Mouse (Mus musculus): ENCODE results near the gene Gria3. TPM values are rescaled to one million over a fixed set of nuclear protein-coding genes. Genes with fewer than 3 reads are reported as not detected.

Gria3 gene
- polyA plus RNA-seq (2012; rRNA removed), result 1.8 and 2.1 TPM in 2 replicates

DNA sequence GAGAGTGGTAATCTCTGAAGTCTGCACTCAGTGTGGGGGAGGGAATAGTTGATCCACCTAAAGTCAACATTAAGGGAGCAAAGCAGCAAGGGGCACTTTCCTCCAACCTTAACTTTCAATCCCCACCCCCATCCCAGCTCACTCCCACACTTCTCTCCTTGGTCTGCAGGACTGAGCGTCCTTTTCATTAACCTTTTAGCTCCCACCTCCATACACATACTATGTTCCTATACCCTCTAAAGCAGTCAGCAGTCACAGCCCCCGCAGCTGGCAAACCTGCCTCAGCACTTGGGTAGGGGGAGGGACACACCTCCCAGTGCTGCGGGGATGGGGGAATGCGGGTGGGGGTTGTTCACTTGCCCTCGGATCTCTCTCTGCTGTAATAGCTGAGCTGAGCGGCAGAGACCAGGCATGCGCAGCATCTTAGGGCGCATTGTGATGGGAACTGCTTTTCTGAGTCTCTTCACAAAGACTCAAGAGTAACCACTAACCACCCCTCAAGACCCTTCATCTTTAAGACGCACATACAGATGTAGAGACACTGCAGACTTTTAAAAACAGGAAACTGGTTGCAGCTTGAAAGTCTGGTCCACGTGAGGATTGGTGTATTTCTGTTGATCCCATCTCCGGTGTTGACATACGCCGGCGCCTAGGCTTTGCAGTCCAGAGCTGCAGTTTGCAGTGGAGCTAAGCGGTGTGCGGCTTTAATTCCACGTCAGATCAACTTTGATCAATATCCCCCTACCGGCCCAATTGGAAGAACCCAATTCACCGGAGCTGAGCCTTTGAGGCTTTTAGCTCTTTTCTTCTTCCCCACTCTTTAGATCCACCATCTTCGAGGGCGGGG lies at the start of gene Gria3:
Gria3 (plus strand) TSS at position 797 of the 847 bp plus-strand sequence.

Measured in liver, embryonic 18 days (tissue).